Mouse (Mus musculus) cortical plate, adult 2 months (tissue): ENCODE data around the gene Synrg. TPM values are rescaled to one million over a fixed set of nuclear protein-coding genes. Genes with fewer than 3 reads are reported as not detected.
A peak's percentile ranks its signal among the peaks of the same experiment; 100 is the strongest.

Experiments
- H3K27ac ChIP-seq: fragments of 200-500 bp; 2 replicates; pipeline ENCODE4 v1.5.1; 2012; ENCODE audit warnings: low read length, control low read depth, inconsistent platforms; ENCODE audit not compliant: insufficient read depth
- H3K4me1 ChIP-seq: fragments of 200-500 bp; 2 replicates; pipeline ENCODE4 v1.6.1; 2011; ENCODE audit warnings: low read length; ENCODE audit not compliant: control insufficient read depth, insufficient read depth
- H3K4me3 ChIP-seq: fragments of 200-500 bp; 2 replicates; pipeline ENCODE4 v1.5.1; 2011; ENCODE audit warnings: mild to moderate bottlenecking, low read length, control low read depth; ENCODE audit not compliant: insufficient read depth
- CTCF ChIP-seq: fragments of 200-500 bp; IDR thresholded peaks from 2 replicates; pipeline ENCODE4 v1.5.1; 2011; ENCODE audit warnings: mild to moderate bottlenecking, control low read depth, low read length; ENCODE audit not compliant: insufficient read depth; ENCODE audit errors: extremely low read depth
- POLR2A ChIP-seq: fragments of 200-500 bp; IDR thresholded peaks from 2 replicates; pipeline ENCODE4 v1.6.1; 2011; ENCODE audit warnings: mild to moderate bottlenecking, low read length, control low read depth; ENCODE audit not compliant: insufficient read depth; ENCODE audit errors: extremely low read depth
- polyA plus RNA-seq: library from polyadenylated mRNA; depleted of rRNA; stranded (reverse); fragments of >200 nt; gene quantifications from 2 replicates; pipeline ENCODE4 v1.2.3, GENCODE M21; 2012

The Synrg gene
- polyA plus RNA-seq, 1 experiment: 22.3 TPM

- Histone ChIP-seq H3K4me3 (no peak overlapping the region), H3K27ac (no peak overlapping the region), H3K4me1 (peaks cover 7% of the 10 kb centered on the region)
- TF ChIP-seq POLR2A (no peak), CTCF (0 out of 2 replicates have a peak, but pooled peaks have one; percentile 13)
Observed at GRCm38 (mm10) chr11:84009001-84009400, 44.8 kb downstream of the Synrg start.

GRCm38 (mm10) chr11:84010411-84010810 is 46.2 kb downstream of the Synrg start:
- H3K27ac ChIP-seq: no peak overlapping the region

GRCm38 (mm10) chr11:84011050-84011449 is 46.8 kb downstream of the Synrg start:
- Histone ChIP-seq H3K4me3 (no peak overlapping the region), H3K4me1 (peaks cover 7% of the 10 kb centered on the region), H3K27ac (no peak overlapping the region)
- TF ChIP-seq CTCF (no peak), POLR2A (no peak)

More at GRCm38 (mm10) chr11:84010411-84010810, 46.2 kb downstream of the Synrg start:
- no peak for TF ChIP-seq POLR2A
- TF ChIP-seq CTCF: no peak
- Histone ChIP-seq H3K4me3 (no peak overlapping the region), H3K4me1 (peaks cover 7% of the 10 kb centered on the region)

GRCm38 (mm10) chr11:84011576-84011975 is 47.3 kb downstream of the Synrg start:
- H3K27ac ChIP-seq: no peak overlapping the region
- no peak overlapping the region for H3K4me3 ChIP-seq
- TF ChIP-seq POLR2A (no peak), CTCF (no peak)
- peaks cover 7% of the 10 kb centered on the region for H3K4me1 ChIP-seq

GRCm38 (mm10) chr11:84013105-84013504 is 48.9 kb downstream of the Synrg start:
- TF ChIP-seq POLR2A: no peak
- TF ChIP-seq CTCF: no peak
- Histone ChIP-seq H3K4me3 (no peak overlapping the region), H3K27ac (no peak overlapping the region), H3K4me1 (peaks cover 7% of the 10 kb centered on the region)

GRCm38 (mm10) chr11:84016147-84016809 is 52.0 kb downstream of the Synrg start:
- TF ChIP-seq POLR2A: no peak
- TF ChIP-seq CTCF: no peak
- peaks cover 3% of the 10 kb centered on the region; the same call in 1 of the 2 replicates for H3K4me1 ChIP-seq
- H3K4me3 ChIP-seq: no peak overlapping the region
- H3K27ac ChIP-seq: no peak overlapping the region

- Histone ChIP-seq H3K4me1 (peaks cover 3% of the 10 kb centered on the region; the same call in 1 of the 2 replicates), H3K4me3 (no peak overlapping the region), H3K27ac (no peak overlapping the region)
- TF ChIP-seq POLR2A: no peak
- no peak for TF ChIP-seq CTCF
Observed at GRCm38 (mm10) chr11:84016810-84017508, 52.7 kb downstream of the Synrg start.

GRCm38 (mm10) chr11:84027231-84027630 is 63.0 kb downstream of the Synrg start:
- no peak overlapping the region for H3K4me3 ChIP-seq
- TF ChIP-seq POLR2A (no peak), CTCF (no peak)
- no peaks in the 10 kb centered on the region for H3K4me1 ChIP-seq
- no peak overlapping the region for H3K27ac ChIP-seq

GRCm38 (mm10) chr11:84028271-84029028 is 64.2 kb downstream of the Synrg start:
- Histone ChIP-seq H3K4me1 (no peaks in the 10 kb centered on the region), H3K27ac (no peak overlapping the region), H3K4me3 (no peak overlapping the region)
- TF ChIP-seq POLR2A (no peak), CTCF (no peak)

GRCm38 (mm10) chr11:84031971-84032370 is 67.7 kb downstream of the Synrg start:
- Histone ChIP-seq H3K4me1 (no peaks in the 10 kb centered on the region), H3K27ac (no peak overlapping the region), H3K4me3 (no peak overlapping the region)
- peak; percentile 79 for TF ChIP-seq CTCF
- no peak for TF ChIP-seq POLR2A
